Mouse (Mus musculus) C2C12 (cell line): ENCODE measurements around the gene 1700030J22Rik. TPM values are rescaled to one million over a fixed set of nuclear protein-coding genes. Genes with fewer than 3 reads are reported as not detected.

Source experiments
- H3K27me3 ChIP-seq: one replicate; pipeline ENCODE4 v1.6.1; 2011; ENCODE audit not compliant: control insufficient read depth, insufficient read depth, insufficient read length
- H3K36me3 ChIP-seq: one replicate; pipeline ENCODE4 v1.6.1; 2011; ENCODE audit not compliant: control insufficient read depth, insufficient read depth
- H3K4me3 ChIP-seq: one replicate; pipeline ENCODE4 v1.5.1; 2011; ENCODE audit warnings: mild to moderate bottlenecking, control low read depth; ENCODE audit not compliant: poor library complexity, insufficient read depth, severe bottlenecking
- H3K79me2 ChIP-seq: one replicate; pipeline ENCODE4 v1.6.1; 2011; ENCODE audit not compliant: control insufficient read depth, insufficient read depth
- H3K79me3 ChIP-seq: one replicate; pipeline ENCODE4 v1.6.1; 2011; ENCODE audit warnings: low read depth, control low read depth
- H3ac ChIP-seq: one replicate; pipeline ENCODE3; 2011; ENCODE audit warnings: low read depth; ENCODE audit not compliant: control insufficient read depth, insufficient read length
- CEBPB ChIP-seq: IDR thresholded peaks from one replicate; pipeline ENCODE4 v1.6.1; 2011; ENCODE audit warnings: low read depth, mild to moderate bottlenecking, control low read depth, moderate library complexity
- CTCF ChIP-seq: IDR thresholded peaks from one replicate; pipeline ENCODE4 v1.5.1; 2011; ENCODE audit not compliant: control insufficient read depth, insufficient read depth, insufficient read length
- FOSL1 ChIP-seq: IDR thresholded peaks from one replicate; pipeline ENCODE4 v1.8.0; 2011; ENCODE audit warnings: mild to moderate bottlenecking, low read length; ENCODE audit not compliant: poor library complexity, insufficient read depth, severe bottlenecking
- MAX ChIP-seq: IDR thresholded peaks from one replicate; pipeline ENCODE4 v1.6.1; 2011; ENCODE audit warnings: mild to moderate bottlenecking, control low read depth
- MYOD1 ChIP-seq: IDR thresholded peaks from one replicate; pipeline ENCODE4 v1.6.1; 2011; ENCODE audit warnings: low read depth; ENCODE audit not compliant: control insufficient read depth, insufficient read length
- MYOG ChIP-seq: IDR thresholded peaks from one replicate; pipeline ENCODE4 v1.6.1; 2011; ENCODE audit not compliant: control insufficient read depth, insufficient read length; ENCODE audit errors: extremely low read depth
- USF1 ChIP-seq: IDR thresholded peaks from one replicate; pipeline ENCODE4 v1.6.1; 2011; ENCODE audit warnings: low read depth, mild to moderate bottlenecking, control low read depth, moderate library complexity
- polyA plus RNA-seq: library from polyadenylated mRNA; unstranded; fragments of >200 nt; fragmentation: generic; extraction: Trizol; gene quantifications from one replicate; pipeline ENCODE4 v1.2.1, GENCODE M21; 2012; ENCODE audit warnings: missing spikeins

1700030J22Rik gene
- polyA plus RNA-seq, 1 experiment: 0.69 TPM

- TF ChIP-seq USF1 (peak; percentile 11), MYOD1 (no peak)
- Histone ChIP-seq H3K79me2 (peaks cover 27% of the 10 kb centered on the region), H3ac (peak overlapping the region; percentile 97), H3K79me3 (peaks cover 5% of the 10 kb centered on the region), H3K27me3 (no peaks in the 10 kb centered on the region), H3K36me3 (peaks cover 12% of the 10 kb centered on the region), H3K4me3 (peak overlapping the region; percentile 51)
Observed at GRCm38 (mm10) chr8:116922060-116922757, 56.5 kb downstream of the 1700030J22Rik start.

GRCm38 (mm10) chr8:116921337-116922059, 57.3 kb downstream of the 1700030J22Rik start, which contains the start of the genes Cmc2 and Cenpn:
Gene Cmc2 (minus strand): TSS chr8:116921455.
Gene Cenpn (plus strand): TSS chr8:116921730.
- Histone ChIP-seq H3K79me2 (peaks cover 27% of the 10 kb centered on the region), H3K27me3 (no peaks in the 10 kb centered on the region), H3K36me3 (peaks cover 12% of the 10 kb centered on the region), H3K4me3 (peak within 1 kb of the TSS; percentile 51), H3K79me3 (peaks cover 5% of the 10 kb centered on the region), H3ac (peak within 1 kb of the TSS; percentile 97)
- TF ChIP-seq CTCF (no peak), MYOD1 (no peak), FOSL1 (no peak), CEBPB (no peak), MYOG (no peak), MAX (peak; percentile 9)

- no peaks in the 10 kb centered on the region for H3K27me3 ChIP-seq
Observed at GRCm38 (mm10) chr8:116921005-116921336, 57.8 kb downstream of the 1700030J22Rik start.

More at GRCm38 (mm10) chr8:116921005-116921336, 57.8 kb downstream of the 1700030J22Rik start:
- no peak for TF ChIP-seq MYOG
- TF ChIP-seq FOSL1: no peak
- no peak for TF ChIP-seq MAX
- no peak for TF ChIP-seq CTCF
- TF ChIP-seq CEBPB: no peak
- no peak for TF ChIP-seq MYOD1
- TF ChIP-seq USF1: no peak
- peak overlapping the region; percentile 97 for H3ac ChIP-seq
- peak overlapping the region; percentile 51 for H3K4me3 ChIP-seq
- H3K36me3 ChIP-seq: peaks cover 9% of the 10 kb centered on the region
- H3K79me3 ChIP-seq: peaks cover 5% of the 10 kb centered on the region
- peaks cover 27% of the 10 kb centered on the region for H3K79me2 ChIP-seq

Other genes with a start within 250 kb of the 1700030J22Rik start
- gene Cdyl2, start 246.0 kb downstream of the 1700030J22Rik start, polyA plus RNA-seq: 0.35 TPM
- 55.1 TPM for gene Cmc2, start 57.5 kb downstream of the 1700030J22Rik start, polyA plus RNA-seq
- gene Cenpn, start 57.2 kb downstream of the 1700030J22Rik start, polyA plus RNA-seq: 22.0 TPM
- gene Atmin, start 35.6 kb downstream of the 1700030J22Rik start, polyA plus RNA-seq: 5.8 TPM
- gene Gcsh, start 14.6 kb upstream of the 1700030J22Rik start, polyA plus RNA-seq: 27.6 TPM
- gene Pkd1l2, start 103.5 kb upstream of the 1700030J22Rik start, polyA plus RNA-seq: not detected
- not detected for gene Bco1, start 116.9 kb upstream of the 1700030J22Rik start, polyA plus RNA-seq
- gene Gan, start 179.2 kb upstream of the 1700030J22Rik start, polyA plus RNA-seq: 2.7 TPM